Mouse (Mus musculus) cortical plate, adult 2 months (tissue): ENCODE data around the gene Zfand2b.

Experiments
- CTCF ChIP-seq: fragments of 200-500 bp; IDR thresholded peaks from 2 replicates; pipeline ENCODE4 v1.5.1; 2011; ENCODE audit warnings: mild to moderate bottlenecking, control low read depth, low read length; ENCODE audit not compliant: insufficient read depth; ENCODE audit errors: extremely low read depth
- POLR2A ChIP-seq: fragments of 200-500 bp; IDR thresholded peaks from 2 replicates; pipeline ENCODE4 v1.6.1; 2011; ENCODE audit warnings: mild to moderate bottlenecking, low read length, control low read depth; ENCODE audit not compliant: insufficient read depth; ENCODE audit errors: extremely low read depth

GRCm38 (mm10) chr1:75218227-75219001, 50.0 kb downstream of the Zfand2b start:
- TF ChIP-seq CTCF (no peak), POLR2A (no peak; the same call in 1 of the 2 replicates)
